Mouse (Mus musculus) C2C12 (cell line): ENCODE measurements around the gene Nup133.

Experiments used
- CEBPB ChIP-seq: IDR thresholded peaks from one replicate; pipeline ENCODE4 v1.6.1; 2011; ENCODE audit warnings: low read depth, mild to moderate bottlenecking, control low read depth, moderate library complexity
- CTCF ChIP-seq: IDR thresholded peaks from one replicate; pipeline ENCODE4 v1.5.1; 2011; ENCODE audit not compliant: control insufficient read depth, insufficient read depth, insufficient read length
- FOSL1 ChIP-seq: IDR thresholded peaks from one replicate; pipeline ENCODE4 v1.8.0; 2011; ENCODE audit warnings: mild to moderate bottlenecking, low read length; ENCODE audit not compliant: poor library complexity, insufficient read depth, severe bottlenecking
- MAX ChIP-seq: IDR thresholded peaks from one replicate; pipeline ENCODE4 v1.6.1; 2011; ENCODE audit warnings: mild to moderate bottlenecking, control low read depth
- MYOD1 ChIP-seq: IDR thresholded peaks from one replicate; pipeline ENCODE4 v1.6.1; 2011; ENCODE audit warnings: low read depth; ENCODE audit not compliant: control insufficient read depth, insufficient read length
- MYOG ChIP-seq: IDR thresholded peaks from one replicate; pipeline ENCODE4 v1.6.1; 2011; ENCODE audit not compliant: control insufficient read depth, insufficient read length; ENCODE audit errors: extremely low read depth
- USF1 ChIP-seq: IDR thresholded peaks from one replicate; pipeline ENCODE4 v1.6.1; 2011; ENCODE audit warnings: low read depth, mild to moderate bottlenecking, control low read depth, moderate library complexity

GRCm38 (mm10) chr8:123953686-123954085, 4.6 kb upstream of the Nup133 start:
- TF ChIP-seq CTCF (no peak), MAX (no peak), FOSL1 (no peak), USF1 (no peak), MYOG (no peak), MYOD1 (no peak), CEBPB (no peak)
